In genomic region chr17:3354856-3355255, GRCm38 (mm10) we compare ENCODE assay signal across 22 mouse cellular contexts. TPM values are rescaled to one million over a fixed set of nuclear protein-coding genes. Genes with fewer than 3 reads are reported as not detected.
DNase-seq lines count a peak whose midpoint lies in the region; ATAC-seq and TF ChIP-seq lines count a peak whose summit lies in the region.
"Had no signal": no experiment of that assay in that cellular context is flagged by ENCODE, and none has a peak within 500 bp of the region (broad histone marks: within the 10 kb centered on the region; RNA-seq: fewer than 3 reads in every experiment).

No protein-coding gene starts in this region.

- H3K9me3 ChIP-seq in intestine, embryonic 16.5 days (ENCODE audit: control insufficient read depth, low read length) = no peaks in the 10 kb centered on the region
- no peaks in the 10 kb centered on the region for H3K9me3 ChIP-seq in intestine, postnatal 0 days (ENCODE audit: control insufficient read depth)
- H3K9me3 ChIP-seq in midbrain, embryonic 11.5 days (ENCODE audit: control insufficient read depth, low read length) = no peaks in the 10 kb centered on the region
- no peaks in the 10 kb centered on the region for H3K9me3 ChIP-seq in midbrain, embryonic 14.5 days (ENCODE audit: control insufficient read depth, low read length)
- H3K9me3 ChIP-seq in limb, embryonic 10.5 days (replicated peaks) = no peaks in the 10 kb centered on the region
- H3K9me3 ChIP-seq in forebrain, embryonic 11.5 days (ENCODE audit: control insufficient read depth, low read length) = no peaks in the 10 kb centered on the region
- H3K9me3 ChIP-seq: embryonic facial prominence, embryonic 15.5 days; forebrain, embryonic 12.5 days; heart, embryonic 15.5 days; hindbrain, embryonic 12.5 days; midbrain, embryonic 13.5 days had no signal

- 0 out of 2 replicates have a peak, but pooled peaks have one; percentile 26 for ATAC-seq in intestine, embryonic 16.5 days
- no peak for ATAC-seq in intestine, postnatal 0 days
- no peak for ATAC-seq in midbrain, embryonic 11.5 days (ENCODE audit: low FRiP score)
- no peak for ATAC-seq in midbrain, embryonic 14.5 days (ENCODE audit: low FRiP score, low TSS enrichment)
- ATAC-seq in forebrain, embryonic 11.5 days (replicated peaks; ENCODE audit: low FRiP score) = no peak
- ATAC-seq: activated CD4-positive, CD25-positive, alpha-beta regulatory T cell, adult 4 months; midbrain, embryonic 13.5 days had no signal

- H3K4me1 ChIP-seq in intestine, embryonic 16.5 days (ENCODE audit: control insufficient read depth, insufficient read depth, low read length) = 0 out of 2 replicates have a peak, but pooled peaks cover 4% of the 10 kb centered on the region
- H3K4me1 ChIP-seq in intestine, postnatal 0 days (replicated peaks; ENCODE audit: control insufficient read depth, insufficient read depth, low read length) = no peaks in the 10 kb centered on the region
- H3K4me1 ChIP-seq in midbrain, embryonic 11.5 days (ENCODE audit: control insufficient read depth, insufficient read depth, low read length) = peaks cover 4% of the 10 kb centered on the region; the same call in 1 of the 2 replicates
- H3K4me1 ChIP-seq in midbrain, embryonic 14.5 days (ENCODE audit: control insufficient read depth, insufficient read depth, low read length) = peaks cover 6% of the 10 kb centered on the region; the same call in 1 of the 2 replicates
- H3K4me1 ChIP-seq in limb, embryonic 10.5 days = peaks cover 21% of the 10 kb centered on the region
- H3K4me1 ChIP-seq in forebrain, embryonic 11.5 days (replicated peaks; ENCODE audit: control insufficient read depth, insufficient read depth, low read length) = no peaks in the 10 kb centered on the region
- H3K4me1 ChIP-seq: heart, embryonic 15.5 days had no signal

- 40% methylated on average over 3 of the region's 3 CpGs for WGBS in intestine, embryonic 16.5 days
- 48% methylated on average over 3 of the region's 3 CpGs for WGBS in intestine, postnatal 0 days
- WGBS in midbrain, embryonic 11.5 days = 62% methylated on average over 3 of the region's 3 CpGs
- WGBS in midbrain, embryonic 14.5 days = 49% methylated on average over 3 of the region's 3 CpGs
- WGBS in limb, embryonic 10.5 days = 45% methylated on average over 3 of the region's 3 CpGs
- 57% methylated on average over 3 of the region's 3 CpGs for WGBS in forebrain, embryonic 11.5 days

- DNase-seq in midbrain, embryonic 11.5 days (ENCODE audit: low spot score, missing footprints) = peak; percentile 54
- DNase-seq in midbrain, embryonic 14.5 days = no peak
- peak; percentile 34 for DNase-seq in limb, embryonic 10.5 days (ENCODE audit: low spot score)
- DNase-seq in forebrain, embryonic 11.5 days (ENCODE audit: low spot score) = no peak
- DNase-seq in frontal cortex, adult 2 months (ENCODE audit: extremely low spot score in 1 of 2, low spot score in 1 of 2) = no peak
- DNase-seq: adrenal gland, postnatal 25 days; B cell, adult 2 months; cerebellum, adult 2 months; heart, adult 18-20 months; kidney, postnatal 25 days; lung, adult 2 months; lung, postnatal 4 days; right cerebral cortex, adult 18-20 months had no signal

- H3K9ac ChIP-seq in intestine, embryonic 16.5 days (ENCODE audit: low read depth, low read length) = no peak overlapping the region
- H3K9ac ChIP-seq in intestine, postnatal 0 days (ENCODE audit: low read depth, low read length) = no peak overlapping the region
- no peak overlapping the region for H3K9ac ChIP-seq in midbrain, embryonic 11.5 days (ENCODE audit: low read length)
- no peak overlapping the region for H3K9ac ChIP-seq in midbrain, embryonic 14.5 days (replicated peaks; ENCODE audit: low read length)
- no peak overlapping the region for H3K9ac ChIP-seq in forebrain, embryonic 11.5 days (ENCODE audit: low read length)
- H3K9ac ChIP-seq: embryonic facial prominence, embryonic 15.5 days; forebrain, embryonic 12.5 days; heart, embryonic 15.5 days; hindbrain, embryonic 12.5 days; midbrain, embryonic 13.5 days had no signal

- H3K4me3 ChIP-seq in intestine, embryonic 16.5 days (ENCODE audit: low read length) = no peak overlapping the region
- no peak overlapping the region for H3K4me3 ChIP-seq in intestine, postnatal 0 days (ENCODE audit: low read depth, low read length)
- H3K4me3 ChIP-seq in midbrain, embryonic 11.5 days (ENCODE audit: low read depth, low read length) = no peak overlapping the region
- H3K4me3 ChIP-seq in midbrain, embryonic 14.5 days (replicated peaks; ENCODE audit: low read depth, low read length) = no peak overlapping the region
- no peak overlapping the region for H3K4me3 ChIP-seq in limb, embryonic 10.5 days
- no peak overlapping the region for H3K4me3 ChIP-seq in forebrain, embryonic 11.5 days (ENCODE audit: low read depth, low read length)
- H3K4me3 ChIP-seq: embryonic facial prominence, embryonic 15.5 days; forebrain, embryonic 12.5 days; heart, embryonic 15.5 days; hindbrain, embryonic 12.5 days; midbrain, embryonic 13.5 days had no signal

- no peaks in the 10 kb centered on the region for H3K27me3 ChIP-seq in intestine, embryonic 16.5 days (replicated peaks; ENCODE audit: control insufficient read depth, insufficient read depth, low read length)
- no peaks in the 10 kb centered on the region for H3K27me3 ChIP-seq in intestine, postnatal 0 days (replicated peaks; ENCODE audit: control insufficient read depth, insufficient read depth, low read length)
- no peaks in the 10 kb centered on the region for H3K27me3 ChIP-seq in midbrain, embryonic 11.5 days (ENCODE audit: control insufficient read depth, insufficient read depth, low read length)
- no peaks in the 10 kb centered on the region for H3K27me3 ChIP-seq in midbrain, embryonic 14.5 days (ENCODE audit: control insufficient read depth, insufficient read depth, low read length)
- H3K27me3 ChIP-seq in limb, embryonic 10.5 days (ENCODE audit: low read depth, poor library complexity, severe bottlenecking) = no peaks in the 10 kb centered on the region
- H3K27me3 ChIP-seq in forebrain, embryonic 11.5 days (ENCODE audit: control insufficient read depth, insufficient read depth, low read length) = no peaks in the 10 kb centered on the region
- H3K27me3 ChIP-seq: embryonic facial prominence, embryonic 15.5 days; heart, embryonic 15.5 days; hindbrain, embryonic 12.5 days; midbrain, embryonic 13.5 days had no signal

- no peak overlapping the region for H3K4me2 ChIP-seq in intestine, embryonic 16.5 days (ENCODE audit: low read depth, low read length)
- no peak overlapping the region for H3K4me2 ChIP-seq in intestine, postnatal 0 days (replicated peaks; ENCODE audit: low read depth)
- H3K4me2 ChIP-seq in midbrain, embryonic 11.5 days = no peak overlapping the region
- no peak overlapping the region for H3K4me2 ChIP-seq in midbrain, embryonic 14.5 days (ENCODE audit: low read length)
- no peak overlapping the region for H3K4me2 ChIP-seq in forebrain, embryonic 11.5 days (ENCODE audit: low read depth, low read length, severe bottlenecking)
- H3K4me2 ChIP-seq: embryonic facial prominence, embryonic 15.5 days; forebrain, embryonic 12.5 days; heart, embryonic 15.5 days; hindbrain, embryonic 12.5 days; liver, embryonic 11.5 days; midbrain, embryonic 13.5 days had no signal

- H3K36me3 ChIP-seq in intestine, embryonic 16.5 days (ENCODE audit: control insufficient read depth, insufficient read depth, low read length) = no peaks in the 10 kb centered on the region
- H3K36me3 ChIP-seq in intestine, postnatal 0 days (ENCODE audit: control insufficient read depth, insufficient read depth) = no peaks in the 10 kb centered on the region
- no peaks in the 10 kb centered on the region for H3K36me3 ChIP-seq in midbrain, embryonic 11.5 days (ENCODE audit: control insufficient read depth, insufficient read depth, low read length)
- no peaks in the 10 kb centered on the region for H3K36me3 ChIP-seq in midbrain, embryonic 14.5 days (ENCODE audit: control insufficient read depth, insufficient read depth, low read length)
- H3K36me3 ChIP-seq in limb, embryonic 10.5 days = no peaks in the 10 kb centered on the region
- H3K36me3 ChIP-seq in forebrain, embryonic 11.5 days (ENCODE audit: control insufficient read depth, insufficient read depth, low read length) = no peaks in the 10 kb centered on the region
- H3K36me3 ChIP-seq: embryonic facial prominence, embryonic 15.5 days; forebrain, embryonic 12.5 days; heart, embryonic 15.5 days; hindbrain, embryonic 12.5 days; midbrain, embryonic 13.5 days had no signal

- no peak overlapping the region for H3K27ac ChIP-seq in intestine, embryonic 16.5 days (ENCODE audit: low read length)
- no peak overlapping the region for H3K27ac ChIP-seq in intestine, postnatal 0 days (ENCODE audit: low read depth, low read length)
- H3K27ac ChIP-seq in midbrain, embryonic 11.5 days (ENCODE audit: low read depth, low read length) = no peak overlapping the region
- H3K27ac ChIP-seq in midbrain, embryonic 14.5 days (replicated peaks; ENCODE audit: low read depth, low read length) = no peak overlapping the region
- no peak overlapping the region for H3K27ac ChIP-seq in limb, embryonic 10.5 days
- H3K27ac ChIP-seq in forebrain, embryonic 11.5 days (ENCODE audit: low read depth, low read length) = no peak overlapping the region
- H3K27ac ChIP-seq: embryonic facial prominence, embryonic 15.5 days; forebrain, embryonic 12.5 days; heart, embryonic 15.5 days; hindbrain, embryonic 12.5 days; midbrain, embryonic 13.5 days had no signal

- no peak for TF ChIP-seq CTCF in intestine, postnatal 0 days (IDR thresholded peaks at IDR 0.05; ENCODE audit: low read depth)

RNA-seq across cellular contexts. Expression of gene Tiam2, which starts 28.5 kb away (rescaled TPM):
- polyA plus RNA-seq in intestine, embryonic 16.5 days (2015; fragmentation: Nextera tagmentation; extraction: Ambion mirVana) = 3.1 TPM in 2 replicates
- polyA plus RNA-seq in intestine, postnatal 0 days (2015; fragmentation: Nextera tagmentation; extraction: Ambion mirVana) = 1.9 and 2.1 TPM in 2 replicates
- polyA plus RNA-seq in midbrain, embryonic 11.5 days (2014; fragmentation: Nextera tagmentation; extraction: Ambion mirVana) = 2.5 and 3.0 TPM in 2 replicates
- 2.1 and 3.1 TPM in 2 replicates for polyA plus RNA-seq in midbrain, embryonic 14.5 days (2014; fragmentation: Nextera tagmentation; extraction: Ambion mirVana)
- polyA plus RNA-seq in limb, embryonic 10.5 days (2016; fragmentation: Nextera tagmentation; extraction: Ambion mirVana) = 4.2 and 6.3 TPM in 2 replicates
- polyA plus RNA-seq in forebrain, embryonic 11.5 days (2014; fragmentation: Nextera tagmentation; extraction: Ambion mirVana) = 6.6 and 7.4 TPM in 2 replicates
- 126 and 143 TPM in 2 replicates for polyA plus RNA-seq in frontal cortex, adult 2 months (2012; rRNA removed)

Comparison
In these comparisons a context has a peak if more than half of its experiments do, and no peak if none do; other contexts are left out.
1. DNase-seq: peak in midbrain, embryonic 11.5 days (single experiment) and limb, embryonic 10.5 days (single experiment); none in midbrain, embryonic 14.5 days (single experiment), forebrain, embryonic 11.5 days (single experiment) and frontal cortex, adult 2 months (0 of 2).
2. RNA of gene Tiam2, which starts 28.5 kb away (polyA plus RNA-seq): 126 to 143 TPM in frontal cortex, adult 2 months; 6.6 to 7.4 TPM in forebrain, embryonic 11.5 days, 4.2 to 6.3 TPM in limb, embryonic 10.5 days, 2.1 to 3.1 TPM in midbrain, embryonic 14.5 days, 3.1 TPM in intestine, embryonic 16.5 days, 2.5 to 3.0 TPM in midbrain, embryonic 11.5 days and 1.9 to 2.1 TPM in intestine, postnatal 0 days; every median in the first group is over 10 times any median in the second.